Mouse (Mus musculus) neural tube, embryonic 14.5 days (tissue): ENCODE measurements around the gene Arid3b. TPM values are rescaled to one million over a fixed set of nuclear protein-coding genes. Genes with fewer than 3 reads are reported as not detected.

Source experiments
- ATAC-seq: fragments of 200-750 bp; cut with Nextera tagmentation; 2 replicates; pipeline ENCODE4 v1.8.0; 2017; ENCODE audit warnings: low read depth, mild to moderate bottlenecking, moderate TSS enrichment, moderate library complexity
- H3K27ac ChIP-seq: fragments of 300-500 bp; sonication (generic); 2 replicates; pipeline ENCODE4 v1.5.1; 2014; ENCODE audit warnings: low read depth, mild to moderate bottlenecking, control low read depth, low read length, moderate library complexity, mixed read lengths
- H3K27me3 ChIP-seq: fragments of 300-500 bp; sonication (generic); 2 replicates; pipeline ENCODE4 v1.6.1; 2014; ENCODE audit warnings: low read length; ENCODE audit not compliant: control insufficient read depth, insufficient read depth
- H3K36me3 ChIP-seq: fragments of 300-500 bp; sonication (generic); 2 replicates; pipeline ENCODE4 v1.6.1; 2014; ENCODE audit warnings: low read length, mixed read lengths; ENCODE audit not compliant: control insufficient read depth, insufficient read depth
- H3K4me1 ChIP-seq: fragments of 300-500 bp; sonication (generic); 2 replicates; pipeline ENCODE4 v1.6.1; 2014; ENCODE audit warnings: low read length; ENCODE audit not compliant: control insufficient read depth, insufficient read depth
- H3K4me2 ChIP-seq: fragments of 300-500 bp; sonication (generic); 2 replicates; pipeline ENCODE4 v1.6.1; 2014; ENCODE audit warnings: mild to moderate bottlenecking, low read depth, low read length, control low read depth
- H3K4me3 ChIP-seq: fragments of 300-500 bp; sonication (generic); 2 replicates; pipeline ENCODE4 v1.5.1; 2014; ENCODE audit warnings: low read depth, low read length, control low read depth, mixed read lengths
- H3K9ac ChIP-seq: fragments of 300-500 bp; sonication (generic); replicated peaks from 2 replicates; pipeline ENCODE4 v1.6.1; 2014; ENCODE audit warnings: low read depth, mild to moderate bottlenecking, control low read depth, low read length, mixed read lengths
- H3K9me3 ChIP-seq: fragments of 300-500 bp; sonication (generic); 2 replicates; pipeline ENCODE4 v1.6.1; 2016; ENCODE audit warnings: low read length; ENCODE audit not compliant: control insufficient read depth
- WGBS: fragments of 180-500 bp; shearing (Covaris S2); extraction: QIAGEN DNeasy Blood & Tissue Kit; methylation state at CpG from one replicate; pipeline ENCODE4 v1.1.7; 2014; 5-methylcytosine and 5-hydroxymethylcytosine counted together
- polyA plus RNA-seq: library from polyadenylated mRNA; unstranded; fragments of >200 nt; fragmentation: Nextera tagmentation; extraction: Ambion mirVana; gene quantifications from 2 replicates; pipeline ENCODE4 v1.2.1, GENCODE M21; 2014

Arid3b gene
- polyA plus RNA-seq, 1 experiment from 2014 or later = 6.3 TPM

- H3K27ac ChIP-seq = no peak overlapping the region
- no peaks in the 10 kb centered on the region for H3K27me3 ChIP-seq
- no peak for ATAC-seq
- no peaks in the 10 kb centered on the region for H3K4me1 ChIP-seq
- 91% methylated on average over 7 of the region's 7 CpGs for WGBS
- H3K9ac ChIP-seq = no peak overlapping the region
- H3K4me3 ChIP-seq = no peak overlapping the region
- peaks cover 94% of the 10 kb centered on the region for H3K36me3 ChIP-seq
- no peak overlapping the region for H3K4me2 ChIP-seq
- no peaks in the 10 kb centered on the region for H3K9me3 ChIP-seq
Measured at GRCm38 (mm10) chr9:57750901-57751300, 85.7 kb downstream of the Arid3b start.

GRCm38 (mm10) chr9:57748831-57749230, 87.8 kb downstream of the Arid3b start:
- ATAC-seq = no peak
- WGBS = 68% methylated on average over 1 of the region's 1 CpGs
- H3K27ac ChIP-seq = no peak overlapping the region
- no peaks in the 10 kb centered on the region for H3K4me1 ChIP-seq
- H3K27me3 ChIP-seq = no peaks in the 10 kb centered on the region
- H3K9me3 ChIP-seq = no peaks in the 10 kb centered on the region
- H3K4me2 ChIP-seq = no peak overlapping the region
- no peak overlapping the region for H3K4me3 ChIP-seq
- H3K36me3 ChIP-seq = peaks cover 80% of the 10 kb centered on the region
- no peak overlapping the region for H3K9ac ChIP-seq

- peaks cover 73% of the 10 kb centered on the region for H3K36me3 ChIP-seq
- 86% methylated on average over 6 of the region's 6 CpGs for WGBS
- no peak for ATAC-seq
Measured at GRCm38 (mm10) chr9:57748137-57748536, 88.5 kb downstream of the Arid3b start.

GRCm38 (mm10) chr9:57747067-57747466, 89.5 kb downstream of the Arid3b start:
- no peak overlapping the region for H3K4me2 ChIP-seq
- H3K9me3 ChIP-seq = no peaks in the 10 kb centered on the region
- peaks cover 62% of the 10 kb centered on the region for H3K36me3 ChIP-seq
- H3K4me3 ChIP-seq = no peak overlapping the region
- ATAC-seq = no peak
- no peaks in the 10 kb centered on the region for H3K4me1 ChIP-seq
- WGBS = 85% methylated on average over 1 of the region's 1 CpGs
- no peak overlapping the region for H3K9ac ChIP-seq
- no peaks in the 10 kb centered on the region for H3K27me3 ChIP-seq
- no peak overlapping the region for H3K27ac ChIP-seq

More at GRCm38 (mm10) chr9:57748137-57748536, 88.5 kb downstream of the Arid3b start:
- Histone ChIP-seq H3K9ac (no peak overlapping the region), H3K4me2 (no peak overlapping the region), H3K9me3 (no peaks in the 10 kb centered on the region), H3K27me3 (no peaks in the 10 kb centered on the region), H3K27ac (no peak overlapping the region), H3K4me3 (no peak overlapping the region), H3K4me1 (no peaks in the 10 kb centered on the region)

GRCm38 (mm10) chr9:57744462-57745091, 92.0 kb downstream of the Arid3b start:
- H3K4me1 ChIP-seq = no peaks in the 10 kb centered on the region
- no peaks in the 10 kb centered on the region for H3K27me3 ChIP-seq
- H3K4me3 ChIP-seq = no peak overlapping the region
- H3K27ac ChIP-seq = no peak overlapping the region
- H3K4me2 ChIP-seq = no peak overlapping the region
- H3K9me3 ChIP-seq = no peaks in the 10 kb centered on the region
- WGBS = 85% methylated on average over 3 of the region's 3 CpGs
- no peak; the same call in 1 of the 2 replicates for ATAC-seq
- no peak overlapping the region for H3K9ac ChIP-seq
- peaks cover 38% of the 10 kb centered on the region for H3K36me3 ChIP-seq

Other genes starting within 250 kb of the Arid3b start
- gene Ulk3, start 247.3 kb downstream of the Arid3b start, polyA plus RNA-seq = 26.1 and 28.4 TPM in 2 replicates
- gene Cplx3, start 230.5 kb downstream of the Arid3b start, polyA plus RNA-seq = 0.13 TPM in 1 of 2 replicates, not detected in the other
- gene Lman1l, start 216.0 kb downstream of the Arid3b start, polyA plus RNA-seq = not detected in 2 replicates
- 33.4 and 46.2 TPM in 2 replicates for gene Csk, start 183.2 kb downstream of the Arid3b start, polyA plus RNA-seq
- gene Cyp1a2, start 153.1 kb downstream of the Arid3b start, polyA plus RNA-seq = not detected in 2 replicates
- 0.09 and 0.13 TPM in 2 replicates for gene Cyp1a1, start 148.9 kb downstream of the Arid3b start, polyA plus RNA-seq
- 21.9 and 26.3 TPM in 2 replicates for gene Edc3, start 128.3 kb downstream of the Arid3b start, polyA plus RNA-seq
- 58.5 and 64.6 TPM in 2 replicates for gene Clk3, start 70.9 kb downstream of the Arid3b start, polyA plus RNA-seq
- 157 and 164 TPM in 2 replicates for gene Ubl7, start 74.2 kb upstream of the Arid3b start, polyA plus RNA-seq
- gene Sema7a, start 103.3 kb upstream of the Arid3b start, polyA plus RNA-seq = 5.6 and 7.2 TPM in 2 replicates
- 0.43 and 0.71 TPM in 2 replicates for gene Cyp11a1, start 169.6 kb upstream of the Arid3b start, polyA plus RNA-seq
- gene Stra6, start 227.0 kb upstream of the Arid3b start, polyA plus RNA-seq = 6.0 and 28.4 TPM in 2 replicates